Mouse (Mus musculus) neural tube, embryonic 12.5 days (tissue): Measurements from ENCODE around the gene Gfral. TPM values are rescaled to one million over a fixed set of nuclear protein-coding genes. Genes with fewer than 3 reads are reported as not detected.
A peak's percentile ranks its signal among the peaks of the same experiment; 100 is the strongest.

ENCODE experiments used
- ATAC-seq: fragments of 200-750 bp; cut with Nextera tagmentation; 2 replicates; pipeline ENCODE4 v1.8.0; 2017; ENCODE audit warnings: low read depth, mild to moderate bottlenecking, moderate TSS enrichment, moderate library complexity; ENCODE audit not compliant: low FRiP score
- H3K27ac ChIP-seq: fragments of 300-500 bp; sonication (generic); 2 replicates; pipeline ENCODE4 v1.5.1; 2016
- H3K27me3 ChIP-seq: fragments of 300-500 bp; sonication (generic); replicated peaks from 2 replicates; pipeline ENCODE4 v1.6.1; 2016; ENCODE audit warnings: mild to moderate bottlenecking
- H3K36me3 ChIP-seq: fragments of 300-500 bp; sonication (generic); 2 replicates; pipeline ENCODE4 v1.6.1; 2016; ENCODE audit warnings: mild to moderate bottlenecking
- H3K4me1 ChIP-seq: fragments of 300-500 bp; sonication (generic); 2 replicates; pipeline ENCODE4 v1.6.1; 2016
- H3K4me2 ChIP-seq: fragments of 300-500 bp; sonication (generic); replicated peaks from 2 replicates; pipeline ENCODE4 v1.6.1; 2016; ENCODE audit warnings: mild to moderate bottlenecking
- H3K4me3 ChIP-seq: fragments of 300-500 bp; sonication (generic); 2 replicates; pipeline ENCODE4 v1.5.1; 2016
- H3K9ac ChIP-seq: fragments of 300-500 bp; sonication (generic); 2 replicates; pipeline ENCODE4 v1.6.1; 2016; ENCODE audit warnings: mild to moderate bottlenecking
- H3K9me3 ChIP-seq: fragments of 300-500 bp; sonication (generic); 2 replicates; pipeline ENCODE4 v1.6.1; 2016; ENCODE audit warnings: mild to moderate bottlenecking
- WGBS: fragments of 180-500 bp; shearing (Covaris S2); methylation state at CpG from one replicate; pipeline ENCODE4 v1.1.7; 2016; 5-methylcytosine and 5-hydroxymethylcytosine counted together
- polyA plus RNA-seq: library from polyadenylated mRNA; unstranded; fragments of >200 nt; fragmentation: Nextera tagmentation; extraction: Ambion mirVana; gene quantifications from 2 replicates; pipeline ENCODE4 v1.2.1, GENCODE M21; 2016

The Gfral gene
- polyA plus RNA-seq: not detected in 2 replicates

DNA sequence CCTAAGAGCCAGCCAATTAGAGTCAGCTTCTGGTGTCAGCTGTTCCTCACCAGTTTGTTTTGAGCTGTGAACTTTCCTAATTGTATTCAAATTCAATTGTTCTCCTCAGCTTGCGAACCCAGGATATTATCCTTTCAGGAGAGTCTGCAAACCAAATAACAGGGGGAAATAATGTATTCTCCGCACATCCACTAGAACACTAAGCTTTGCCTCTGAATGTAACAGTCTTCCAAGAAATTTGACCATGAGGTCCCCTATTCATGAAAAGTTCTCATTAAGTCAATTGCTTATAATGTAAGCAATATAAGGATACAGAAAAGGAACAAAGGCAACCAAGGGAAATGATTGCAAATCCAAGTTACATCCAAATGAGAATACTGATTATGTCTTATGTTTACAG lies at the start of gene Gfral:
Gfral (minus strand) TSS at position 101 of the 400 bp plus-strand sequence.
- H3K27ac ChIP-seq: no peak within 1 kb of the TSS
- no peaks in the 10 kb centered on the region for H3K36me3 ChIP-seq
- WGBS: 95% methylated on average over 2 of the region's 2 CpGs
- no peaks in the 10 kb centered on the region for H3K4me1 ChIP-seq
- H3K4me2 ChIP-seq: no peak within 1 kb of the TSS
- no peak for ATAC-seq
- H3K4me3 ChIP-seq: no peak within 1 kb of the TSS
- H3K9me3 ChIP-seq: no peaks in the 10 kb centered on the region
- H3K9ac ChIP-seq: no peak within 1 kb of the TSS
- H3K27me3 ChIP-seq: no peaks in the 10 kb centered on the region

DNA sequence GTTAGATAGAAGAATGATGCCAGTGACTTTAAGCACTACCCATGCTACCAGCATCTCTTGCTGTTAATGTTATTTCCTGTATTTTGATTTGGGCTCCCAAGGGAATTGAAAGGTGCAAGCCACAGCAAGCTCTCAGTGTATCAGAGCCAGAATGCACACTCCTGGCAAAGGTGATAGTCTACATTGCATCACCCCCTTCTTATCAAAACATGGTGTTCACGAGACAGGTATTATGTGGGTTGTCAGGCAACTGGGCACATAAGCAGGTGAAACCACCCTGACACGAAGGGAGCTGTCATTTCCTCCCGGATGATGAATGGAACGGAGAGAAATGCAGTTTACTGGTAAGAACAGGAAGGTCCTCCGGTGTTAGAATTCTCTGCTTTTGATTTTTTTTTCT lies 44.3 kb upstream of the Gfral start:
- 85% methylated on average over 5 of the region's 5 CpGs for WGBS
- no peak for ATAC-seq
- Histone ChIP-seq H3K9ac (no peak overlapping the region), H3K9me3 (no peaks in the 10 kb centered on the region), H3K4me1 (no peaks in the 10 kb centered on the region), H3K4me2 (no peak overlapping the region), H3K4me3 (no peak overlapping the region), H3K27ac (no peak overlapping the region), H3K36me3 (no peaks in the 10 kb centered on the region), H3K27me3 (no peaks in the 10 kb centered on the region)

DNA sequence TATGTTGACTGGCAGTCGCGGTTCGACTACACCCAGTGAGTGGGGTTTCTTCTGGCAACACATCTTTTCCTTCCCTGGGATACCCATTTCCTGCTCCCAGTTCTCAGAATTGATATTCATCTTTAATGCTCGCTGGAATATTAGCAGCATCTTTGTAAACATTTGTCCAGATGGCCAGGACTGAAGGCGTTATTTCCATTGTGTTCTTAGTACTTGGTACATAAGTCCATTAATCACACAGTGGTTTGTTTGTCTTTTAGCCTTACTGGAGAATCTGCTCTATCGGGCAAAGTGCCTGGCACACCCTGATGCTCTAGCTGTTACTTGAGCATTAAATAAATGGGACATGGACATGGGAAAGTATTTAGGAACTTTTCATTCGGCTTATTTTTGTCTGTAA lies 39.1 kb upstream of the Gfral start:
- WGBS: 87% methylated on average over 7 of the region's 7 CpGs
- Histone ChIP-seq H3K27me3 (no peaks in the 10 kb centered on the region), H3K4me2 (no peak overlapping the region), H3K9ac (no peak overlapping the region), H3K9me3 (no peaks in the 10 kb centered on the region), H3K36me3 (no peaks in the 10 kb centered on the region), H3K4me3 (no peak overlapping the region), H3K27ac (no peak overlapping the region), H3K4me1 (no peaks in the 10 kb centered on the region)
- no peak for ATAC-seq

DNA sequence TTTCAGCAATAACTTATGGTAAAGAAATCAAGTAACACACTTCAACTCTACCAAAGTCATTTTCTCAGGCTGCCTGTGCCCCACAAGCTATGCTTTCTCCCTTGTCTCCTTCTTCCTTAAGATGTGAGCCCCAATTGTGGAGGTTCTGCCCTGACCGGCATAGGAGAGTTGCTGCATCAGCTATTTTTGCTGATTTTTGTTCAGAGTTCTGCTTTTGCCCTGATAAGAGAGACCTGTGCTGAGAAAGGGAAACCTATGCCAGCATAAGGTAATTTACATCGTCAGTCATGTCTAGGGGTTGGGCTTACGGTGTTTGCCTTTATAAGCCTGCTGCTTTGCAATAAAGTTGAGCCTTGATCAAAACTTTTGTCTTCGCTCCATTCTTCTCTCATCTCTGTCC lies 38.7 kb upstream of the Gfral start:
- Histone ChIP-seq H3K9me3 (no peaks in the 10 kb centered on the region), H3K4me1 (no peaks in the 10 kb centered on the region), H3K4me3 (no peak overlapping the region), H3K4me2 (no peak overlapping the region), H3K9ac (no peak overlapping the region), H3K27ac (no peak overlapping the region), H3K27me3 (no peaks in the 10 kb centered on the region), H3K36me3 (no peaks in the 10 kb centered on the region)
- ATAC-seq: no peak
- 95% methylated on average over 4 of the region's 4 CpGs for WGBS

DNA sequence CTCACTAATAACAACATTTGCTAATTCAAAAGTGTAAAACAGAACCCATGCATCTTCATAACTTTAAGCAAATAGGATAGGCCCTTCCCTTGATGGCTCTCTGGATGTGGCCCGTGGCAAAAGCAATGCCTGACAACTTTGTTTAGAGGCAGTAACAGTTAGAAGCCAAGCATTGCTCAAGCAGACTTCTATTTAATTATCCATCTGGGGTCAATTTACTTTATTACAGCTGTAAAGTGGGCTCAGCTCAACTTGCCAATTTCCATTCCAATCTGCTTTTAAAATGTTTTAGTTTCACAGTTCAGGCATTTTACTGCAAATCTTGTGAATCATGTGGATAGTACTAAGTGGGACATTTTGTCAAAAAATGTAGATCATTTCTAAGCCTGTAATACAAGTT lies 28.9 kb upstream of the Gfral start:
- H3K27ac ChIP-seq: no peak overlapping the region
- ATAC-seq: no peak
- H3K4me1 ChIP-seq: no peaks in the 10 kb centered on the region
- no peak overlapping the region for H3K4me2 ChIP-seq
- no peak overlapping the region for H3K4me3 ChIP-seq
- WGBS: 28% methylated on average over 1 of the region's 1 CpGs
- H3K9me3 ChIP-seq: no peaks in the 10 kb centered on the region
- H3K36me3 ChIP-seq: no peaks in the 10 kb centered on the region
- H3K9ac ChIP-seq: no peak overlapping the region
- no peaks in the 10 kb centered on the region for H3K27me3 ChIP-seq

DNA sequence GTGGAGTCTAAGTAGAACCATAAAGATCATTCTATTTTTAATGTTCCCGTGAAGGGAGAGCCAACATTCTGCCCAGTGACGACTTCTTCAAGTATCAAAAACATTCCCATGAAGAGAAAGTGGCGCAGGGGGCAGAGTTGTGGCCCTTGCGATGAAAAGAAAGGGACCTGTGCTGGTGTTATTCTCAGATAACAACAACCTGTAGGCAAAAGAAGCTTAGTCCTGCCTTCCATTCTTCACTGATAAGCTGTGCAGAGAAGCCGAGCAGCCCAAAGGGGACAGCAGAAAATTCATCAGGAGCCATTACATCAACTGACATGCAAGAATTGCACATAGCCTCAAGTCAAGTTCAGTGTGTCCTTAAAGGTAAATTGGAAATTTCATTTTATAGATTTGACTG lies 24.5 kb upstream of the Gfral start:
- no peaks in the 10 kb centered on the region for H3K27me3 ChIP-seq
- WGBS: 88% methylated on average over 5 of the region's 5 CpGs
- H3K9ac ChIP-seq: no peak overlapping the region
- H3K9me3 ChIP-seq: no peaks in the 10 kb centered on the region
- no peak overlapping the region for H3K27ac ChIP-seq
- H3K4me2 ChIP-seq: no peak overlapping the region
- no peak for ATAC-seq
- no peaks in the 10 kb centered on the region for H3K36me3 ChIP-seq
- no peak overlapping the region for H3K4me3 ChIP-seq
- no peaks in the 10 kb centered on the region for H3K4me1 ChIP-seq

DNA sequence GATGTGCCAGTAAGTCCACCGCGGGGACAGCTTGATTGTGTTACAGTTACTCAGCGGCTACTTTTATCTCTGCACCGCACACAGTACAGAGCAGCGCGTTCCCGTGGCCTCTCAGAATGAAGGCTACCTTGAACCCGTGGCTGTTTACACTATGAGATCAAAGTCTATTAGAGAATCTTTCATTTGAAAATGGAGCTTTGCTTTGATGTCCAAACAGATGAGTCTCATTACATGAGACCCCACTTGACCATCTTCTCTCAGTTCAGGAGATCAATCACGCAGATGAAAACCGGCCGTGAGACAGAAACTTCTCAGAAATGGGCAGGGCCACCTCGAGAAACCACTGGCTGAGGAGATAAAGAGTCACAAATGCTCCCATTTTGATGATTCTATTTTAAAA lies 23.8 kb upstream of the Gfral start:
- no peaks in the 10 kb centered on the region for H3K9me3 ChIP-seq
- no peak for ATAC-seq
- H3K4me2 ChIP-seq: no peak overlapping the region
- no peaks in the 10 kb centered on the region for H3K36me3 ChIP-seq
- H3K9ac ChIP-seq: no peak overlapping the region
- no peaks in the 10 kb centered on the region for H3K27me3 ChIP-seq
- H3K27ac ChIP-seq: no peak overlapping the region
- H3K4me1 ChIP-seq: no peaks in the 10 kb centered on the region
- no peak overlapping the region for H3K4me3 ChIP-seq
- WGBS: 62% methylated on average over 12 of the region's 12 CpGs

DNA sequence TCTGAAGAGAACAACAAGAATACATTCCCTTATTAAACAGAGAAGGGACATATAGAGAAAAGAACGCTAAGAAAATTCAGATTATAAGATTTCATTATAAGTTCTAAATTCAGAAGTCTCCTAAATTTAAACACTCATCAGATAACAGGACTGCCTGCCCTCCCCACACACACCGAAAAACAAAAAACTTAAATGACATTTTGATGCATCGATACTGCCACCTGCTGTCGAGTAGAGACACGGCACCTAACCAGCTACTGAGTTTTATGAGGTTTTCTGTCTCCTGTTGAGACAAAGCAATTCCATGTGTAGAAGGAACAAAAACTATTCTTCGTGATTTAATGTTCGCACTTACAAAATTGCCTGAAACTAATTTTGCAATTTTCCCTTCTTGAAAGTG lies 23.2 kb upstream of the Gfral start:
- H3K36me3 ChIP-seq: no peaks in the 10 kb centered on the region
- H3K9me3 ChIP-seq: no peaks in the 10 kb centered on the region
- 0 out of 2 replicates have a peak overlapping the region, but pooled peaks have one; percentile 30 for H3K4me3 ChIP-seq
- ATAC-seq: peak; percentile 81
- no peak overlapping the region for H3K27ac ChIP-seq
- no peaks in the 10 kb centered on the region for H3K4me1 ChIP-seq
- 2% methylated on average over 7 of the region's 7 CpGs for WGBS
- no peak overlapping the region for H3K9ac ChIP-seq
- H3K4me2 ChIP-seq: peak overlapping the region; percentile 66
- no peaks in the 10 kb centered on the region for H3K27me3 ChIP-seq

DNA sequence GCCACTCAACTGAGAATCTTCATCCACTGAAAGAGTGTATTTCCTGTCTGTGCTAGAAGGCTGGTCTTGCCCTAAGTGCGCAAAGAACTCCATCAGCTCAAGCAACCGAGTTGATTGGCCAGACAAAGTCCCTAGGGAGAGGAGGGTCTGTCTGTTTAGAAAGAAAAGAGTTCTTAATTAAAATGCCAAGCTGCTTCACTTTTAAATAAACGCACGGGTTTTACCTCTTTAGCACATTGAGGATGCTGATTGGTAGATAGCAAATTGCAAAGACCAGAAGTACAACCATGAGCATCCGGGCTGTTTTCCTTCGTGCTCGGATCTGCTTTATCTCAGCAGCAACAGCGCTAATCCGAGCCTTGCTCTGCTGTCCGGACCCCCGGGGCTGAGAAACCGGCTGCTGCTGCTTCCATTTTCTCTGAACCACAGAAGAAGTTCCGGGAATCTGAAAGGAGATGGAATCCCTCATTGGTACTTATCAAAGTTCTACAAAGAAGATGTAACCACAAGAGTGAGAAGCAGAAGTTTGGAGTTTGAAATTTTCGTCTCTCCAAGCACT lies 22.6 kb upstream of the Gfral start:
- Histone ChIP-seq H3K9me3 (no peaks in the 10 kb centered on the region), H3K9ac (no peak overlapping the region), H3K4me3 (peak overlapping the region; percentile 30), H3K4me2 (peak overlapping the region; percentile 66), H3K27ac (no peak overlapping the region), H3K27me3 (no peaks in the 10 kb centered on the region), H3K36me3 (no peaks in the 10 kb centered on the region), H3K4me1 (no peaks in the 10 kb centered on the region)
- ATAC-seq: peak; percentile 85
- 6% methylated on average over 14 of the region's 14 CpGs for WGBS

DNA sequence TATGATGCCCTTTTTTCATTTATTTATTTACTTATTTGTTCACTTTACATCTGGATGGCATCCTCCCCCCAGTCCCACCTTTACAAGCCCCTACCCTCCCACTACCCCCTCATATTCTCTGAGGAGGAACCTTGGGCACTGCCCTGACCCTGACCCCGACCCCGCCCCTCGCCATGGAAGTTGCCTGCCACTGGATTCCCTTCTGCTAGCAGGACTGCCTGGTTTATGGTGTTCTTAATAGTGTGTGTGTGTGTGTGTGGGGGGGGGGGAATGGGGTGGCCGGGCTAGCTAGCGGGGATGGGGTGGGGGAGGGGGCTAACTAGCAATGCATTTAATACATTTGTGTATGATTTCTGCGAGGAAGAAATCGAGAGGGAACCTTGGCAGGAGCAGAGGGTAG lies 21.4 kb upstream of the Gfral start:
- Histone ChIP-seq H3K9ac (no peak overlapping the region), H3K9me3 (no peaks in the 10 kb centered on the region), H3K27ac (no peak overlapping the region), H3K4me3 (no peak overlapping the region), H3K27me3 (no peaks in the 10 kb centered on the region), H3K36me3 (no peaks in the 10 kb centered on the region), H3K4me2 (no peak overlapping the region), H3K4me1 (no peaks in the 10 kb centered on the region)
- ATAC-seq: no peak
- WGBS: 37% methylated on average over 7 of the region's 7 CpGs

DNA sequence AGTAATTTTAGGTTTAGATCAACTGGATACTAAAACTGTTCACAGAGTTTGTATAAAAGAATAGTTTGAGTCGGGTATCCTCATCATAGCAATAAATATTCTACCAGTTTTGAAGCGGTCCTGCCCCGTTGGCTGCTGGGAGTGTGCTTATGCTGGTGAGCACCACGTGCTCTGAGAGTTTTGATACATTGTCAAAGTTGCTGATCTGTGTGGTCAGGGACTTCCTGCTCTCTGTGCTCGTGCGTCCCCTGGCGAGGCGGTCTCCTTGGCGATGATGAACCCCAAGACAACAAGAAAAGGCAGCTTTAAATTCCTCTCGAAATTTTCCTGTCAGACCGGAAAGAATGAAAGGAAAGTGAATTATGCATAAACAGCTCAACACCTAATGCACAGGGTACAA lies 16.9 kb upstream of the Gfral start:
- no peaks in the 10 kb centered on the region for H3K27me3 ChIP-seq
- no peaks in the 10 kb centered on the region for H3K36me3 ChIP-seq
- WGBS: 59% methylated on average over 11 of the region's 11 CpGs
- no peaks in the 10 kb centered on the region for H3K9me3 ChIP-seq
- H3K27ac ChIP-seq: no peak overlapping the region
- ATAC-seq: no peak
- H3K9ac ChIP-seq: no peak overlapping the region
- no peaks in the 10 kb centered on the region for H3K4me1 ChIP-seq
- H3K4me3 ChIP-seq: no peak overlapping the region
- no peak overlapping the region for H3K4me2 ChIP-seq

DNA sequence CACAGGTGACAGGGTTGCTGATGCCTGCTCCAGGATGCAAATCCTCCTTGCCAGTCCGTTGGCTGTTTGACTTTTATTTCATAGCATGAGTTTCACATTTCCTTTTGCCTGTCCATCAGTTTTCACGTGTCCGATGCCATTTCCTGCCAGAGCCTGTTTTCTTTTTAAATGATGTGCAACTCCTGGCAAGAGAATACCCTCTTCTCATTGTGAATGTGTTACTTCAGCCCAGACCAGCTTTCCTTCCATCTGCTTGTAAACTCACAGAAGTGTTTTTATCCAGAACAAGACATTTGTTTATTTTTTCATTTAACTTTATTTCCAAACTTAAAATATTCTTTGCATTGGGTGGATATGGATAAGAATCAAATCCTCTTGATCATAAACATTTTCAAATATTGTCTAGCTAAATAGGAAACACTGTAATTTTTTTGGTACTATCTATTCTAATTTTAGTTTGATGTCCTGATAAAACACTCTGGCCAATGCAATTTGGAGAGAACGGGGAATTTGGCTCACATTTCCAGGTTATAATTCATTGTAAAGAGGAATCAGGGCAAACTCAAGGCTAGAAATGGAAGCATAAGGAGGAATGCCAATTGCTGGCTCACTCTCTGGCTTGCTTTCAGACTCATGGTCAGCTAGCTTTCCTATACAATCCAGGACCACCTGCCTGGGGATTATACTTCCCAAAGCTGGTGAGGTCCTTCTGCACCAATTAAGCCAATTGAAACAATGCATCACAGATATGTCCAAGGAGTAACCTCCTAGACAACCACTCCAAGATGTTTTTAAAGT lies 3.9 kb upstream of the Gfral start:
- no peak overlapping the region for H3K4me2 ChIP-seq
- H3K9ac ChIP-seq: no peak overlapping the region
- no peak overlapping the region for H3K27ac ChIP-seq
- no peak for ATAC-seq
- H3K27me3 ChIP-seq: no peaks in the 10 kb centered on the region
- no peaks in the 10 kb centered on the region for H3K36me3 ChIP-seq
- no peaks in the 10 kb centered on the region for H3K4me1 ChIP-seq
- no peak overlapping the region for H3K4me3 ChIP-seq
- no peaks in the 10 kb centered on the region for H3K9me3 ChIP-seq
- 78% methylated on average over 4 of the region's 4 CpGs for whole genome bisulfite sequencing

DNA sequence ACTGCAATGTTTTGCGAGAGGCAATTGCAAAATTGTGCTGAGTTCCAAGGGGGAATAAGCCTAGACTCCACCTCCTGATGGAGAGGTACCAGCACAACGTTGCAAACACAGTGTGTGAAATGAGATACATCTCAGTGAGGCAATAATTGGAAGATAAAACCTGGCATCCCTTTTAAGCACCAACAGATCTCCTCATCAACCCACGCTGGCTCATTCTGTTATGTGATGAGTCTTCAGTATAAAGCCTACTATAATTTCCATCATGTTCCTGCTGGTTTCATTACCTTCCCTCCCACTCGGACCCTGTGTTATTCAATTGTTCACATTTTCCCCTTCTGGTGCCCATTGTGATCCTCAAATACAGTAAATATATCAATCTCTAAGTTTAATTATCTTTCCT lies 1.2 kb upstream of the Gfral start:
- ATAC-seq: no peak
- Histone ChIP-seq H3K27ac (no peak overlapping the region), H3K9me3 (no peaks in the 10 kb centered on the region), H3K4me2 (no peak overlapping the region), H3K4me1 (no peaks in the 10 kb centered on the region), H3K4me3 (no peak overlapping the region), H3K36me3 (no peaks in the 10 kb centered on the region), H3K27me3 (no peaks in the 10 kb centered on the region), H3K9ac (no peak overlapping the region)
- 71% methylated on average over 4 of the region's 4 CpGs for WGBS
